Mouse (Mus musculus) forebrain, embryonic 11.5 days (tissue): ENCODE measurements around the gene Rin2. TPM values are rescaled to one million over a fixed set of nuclear protein-coding genes. Genes with fewer than 3 reads are reported as not detected.

Experiments
- ATAC-seq: fragments of 200-750 bp; cut with Nextera tagmentation; replicated peaks from 2 replicates; pipeline ENCODE4 v1.8.0; 2017; ENCODE audit warnings: moderate TSS enrichment; ENCODE audit not compliant: low FRiP score
- DNase-seq: peaks from one replicate; pipeline ENCODE4 v3.0.0-alpha.2; 2017; ENCODE audit warnings: low spot score
- H3K27ac ChIP-seq: fragments of 300-500 bp; sonication (generic); 2 replicates; pipeline ENCODE4 v1.5.1; 2014; ENCODE audit warnings: low read depth, low read length
- H3K27me3 ChIP-seq: fragments of 300-500 bp; sonication (generic); 2 replicates; pipeline ENCODE4 v1.6.1; 2014; ENCODE audit warnings: mild to moderate bottlenecking, low read length, mixed read lengths; ENCODE audit not compliant: control insufficient read depth, insufficient read depth
- H3K36me3 ChIP-seq: fragments of 300-500 bp; sonication (generic); 2 replicates; pipeline ENCODE4 v1.6.1; 2014; ENCODE audit warnings: mild to moderate bottlenecking, low read length, moderate library complexity, mixed read lengths; ENCODE audit not compliant: control insufficient read depth, insufficient read depth
- H3K4me1 ChIP-seq: fragments of 300-500 bp; sonication (generic); replicated peaks from 2 replicates; pipeline ENCODE4 v1.6.1; 2014; ENCODE audit warnings: low read length, mixed read lengths; ENCODE audit not compliant: control insufficient read depth, insufficient read depth
- H3K4me2 ChIP-seq: fragments of 300-500 bp; sonication (generic); 2 replicates; pipeline ENCODE4 v1.6.1; 2014; ENCODE audit warnings: low read depth, mild to moderate bottlenecking, low read length, moderate library complexity, mixed read lengths; ENCODE audit not compliant: severe bottlenecking
- H3K4me3 ChIP-seq: fragments of 300-500 bp; sonication (generic); 2 replicates; pipeline ENCODE4 v1.5.1; 2014; ENCODE audit warnings: low read depth, low read length
- H3K9ac ChIP-seq: fragments of 300-500 bp; sonication (generic); 2 replicates; pipeline ENCODE4 v1.6.1; 2014; ENCODE audit warnings: low read length
- H3K9me3 ChIP-seq: fragments of 300-500 bp; sonication (generic); 2 replicates; pipeline ENCODE4 v1.6.1; 2016; ENCODE audit warnings: low read length, mixed read lengths; ENCODE audit not compliant: control insufficient read depth
- WGBS: fragments of 180-500 bp; shearing (Covaris S2); extraction: QIAGEN DNeasy Blood & Tissue Kit; methylation state at CpG from one replicate; pipeline ENCODE4 v1.1.7; 2014; 5-methylcytosine and 5-hydroxymethylcytosine counted together
- polyA plus RNA-seq: library from polyadenylated mRNA; unstranded; fragments of >200 nt; fragmentation: Nextera tagmentation; extraction: Ambion mirVana; gene quantifications from 2 replicates; pipeline ENCODE4 v1.2.1, GENCODE M21; 2014

Gene Rin2
- polyA plus RNA-seq, 1 experiment from 2014 or later: 12.4 TPM

DNA sequence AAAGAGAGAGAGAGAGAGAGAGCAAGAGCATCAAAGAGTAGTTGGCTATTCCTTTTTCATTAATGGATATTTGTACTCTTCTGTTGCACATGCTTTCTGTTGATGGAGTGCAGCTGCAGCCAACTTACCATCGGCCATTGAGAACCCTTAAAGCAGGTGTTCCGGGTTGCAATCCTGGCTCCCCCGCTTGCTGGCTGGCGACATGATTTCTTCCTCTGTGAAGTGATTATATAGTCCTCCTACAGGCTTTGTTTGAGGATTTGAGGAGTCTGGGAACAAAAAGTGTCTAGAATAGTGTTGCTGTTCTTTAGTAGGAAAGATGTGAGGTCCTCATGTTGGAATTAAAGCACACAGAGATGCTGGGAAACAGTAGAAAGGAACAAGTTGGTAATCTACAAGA lies 196.3 kb downstream of the Rin2 start:
- Histone ChIP-seq H3K4me1 (no peaks in the 10 kb centered on the region), H3K27me3 (no peaks in the 10 kb centered on the region), H3K27ac (no peak overlapping the region), H3K4me2 (no peak overlapping the region), H3K9me3 (no peaks in the 10 kb centered on the region), H3K36me3 (no peaks in the 10 kb centered on the region), H3K4me3 (no peak overlapping the region), H3K9ac (no peak overlapping the region)
- ATAC-seq (no peak), DNase-seq (no peak)
- WGBS: 83% methylated on average over 4 of the region's 4 CpGs

- ATAC-seq: no peak
- 91% methylated on average over 1 of the region's 1 CpGs for WGBS
Measured at GRCm38 (mm10) chr2:145872099-145872498, 197.1 kb downstream of the Rin2 start.

DNA sequence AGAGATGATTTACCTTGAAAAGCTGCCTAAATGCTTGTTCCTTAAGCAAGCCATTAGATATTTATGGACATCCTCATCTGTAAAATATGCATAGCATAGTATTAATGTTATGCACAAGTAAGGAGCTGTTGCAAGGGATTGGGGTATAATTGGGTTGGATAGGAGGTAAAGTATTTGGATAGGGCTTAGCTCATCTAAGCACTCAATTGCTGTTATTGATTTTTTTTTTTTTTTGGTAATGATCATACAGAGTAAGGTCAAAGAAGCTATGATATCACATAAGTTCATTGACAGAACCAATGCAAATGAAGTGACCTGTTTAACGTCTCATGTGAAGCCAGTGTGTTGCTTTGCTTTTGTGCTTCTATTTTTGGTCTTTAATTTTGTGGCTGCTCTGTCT lies 198.9 kb downstream of the Rin2 start:
- Histone ChIP-seq H3K9me3 (no peaks in the 10 kb centered on the region), H3K36me3 (no peaks in the 10 kb centered on the region), H3K27ac (no peak overlapping the region), H3K4me1 (no peaks in the 10 kb centered on the region), H3K4me2 (no peak overlapping the region), H3K4me3 (no peak overlapping the region), H3K27me3 (no peaks in the 10 kb centered on the region), H3K9ac (no peak overlapping the region)
- 83% methylated on average over 1 of the region's 1 CpGs for WGBS
- no peak for DNase-seq
- ATAC-seq: no peak

More at GRCm38 (mm10) chr2:145872099-145872498, 197.1 kb downstream of the Rin2 start:
- Histone ChIP-seq H3K9me3 (no peaks in the 10 kb centered on the region), H3K9ac (no peak overlapping the region), H3K4me1 (no peaks in the 10 kb centered on the region), H3K36me3 (no peaks in the 10 kb centered on the region), H3K27me3 (no peaks in the 10 kb centered on the region), H3K4me2 (no peak overlapping the region), H3K27ac (no peak overlapping the region), H3K4me3 (no peak overlapping the region)
- no peak for DNase-seq

DNA sequence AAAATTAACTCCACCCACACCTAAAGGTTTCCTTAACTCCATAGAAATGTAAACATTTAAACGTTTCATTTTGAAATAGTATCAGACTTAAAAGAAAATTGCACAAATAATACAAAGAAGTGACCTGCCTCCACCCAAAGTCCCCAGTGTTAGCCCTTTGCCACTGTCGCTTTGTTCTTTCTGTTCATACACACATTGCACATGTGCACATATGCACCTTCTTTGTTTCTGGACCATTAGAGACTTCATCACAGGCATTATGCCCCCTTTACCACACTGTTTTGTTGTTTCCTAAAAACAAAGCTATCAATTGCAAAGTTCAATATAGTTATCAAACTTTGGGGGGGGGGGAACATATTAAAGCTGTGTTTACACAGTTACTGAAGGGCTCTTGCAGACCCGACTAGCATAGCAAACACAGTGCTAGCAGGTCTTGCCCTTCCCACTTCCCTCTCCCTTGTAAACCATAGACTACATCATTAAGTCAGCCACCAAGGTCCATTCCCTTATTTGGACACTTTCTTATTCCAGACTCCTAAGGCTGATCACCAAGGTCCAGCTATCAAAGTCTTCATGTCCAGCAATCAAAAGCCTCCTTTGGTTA lies 200.0 kb downstream of the Rin2 start:
- Histone ChIP-seq H3K27ac (no peak overlapping the region), H3K4me3 (no peak overlapping the region), H3K9me3 (no peaks in the 10 kb centered on the region), H3K36me3 (no peaks in the 10 kb centered on the region), H3K9ac (no peak overlapping the region), H3K27me3 (no peaks in the 10 kb centered on the region), H3K4me1 (no peaks in the 10 kb centered on the region), H3K4me2 (no peak overlapping the region)
- DNase-seq: no peak
- WGBS: 73% methylated on average over 3 of the region's 3 CpGs
- no peak for ATAC-seq

DNA sequence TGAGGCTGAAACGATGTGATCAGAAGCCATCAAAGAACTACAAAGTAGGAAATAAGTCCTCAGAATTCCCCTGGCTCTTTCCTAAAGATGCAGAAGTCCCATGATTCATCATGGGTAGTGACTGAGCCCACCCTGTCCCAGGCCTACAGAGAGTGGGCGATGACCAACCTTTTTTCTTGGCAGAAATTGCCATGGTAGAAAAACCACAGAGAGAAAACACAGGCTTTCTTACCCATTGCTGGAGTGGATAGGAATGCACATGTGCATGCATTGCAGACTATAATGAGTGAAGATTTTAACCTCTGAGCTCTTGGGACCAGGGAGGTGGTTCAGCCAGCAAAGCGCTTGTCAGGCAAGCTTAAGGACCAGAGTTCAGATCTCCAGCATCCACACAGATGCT lies 202.2 kb downstream of the Rin2 start:
- 92% methylated on average over 3 of the region's 3 CpGs for WGBS
- no peaks in the 10 kb centered on the region for H3K4me1 ChIP-seq

DNA sequence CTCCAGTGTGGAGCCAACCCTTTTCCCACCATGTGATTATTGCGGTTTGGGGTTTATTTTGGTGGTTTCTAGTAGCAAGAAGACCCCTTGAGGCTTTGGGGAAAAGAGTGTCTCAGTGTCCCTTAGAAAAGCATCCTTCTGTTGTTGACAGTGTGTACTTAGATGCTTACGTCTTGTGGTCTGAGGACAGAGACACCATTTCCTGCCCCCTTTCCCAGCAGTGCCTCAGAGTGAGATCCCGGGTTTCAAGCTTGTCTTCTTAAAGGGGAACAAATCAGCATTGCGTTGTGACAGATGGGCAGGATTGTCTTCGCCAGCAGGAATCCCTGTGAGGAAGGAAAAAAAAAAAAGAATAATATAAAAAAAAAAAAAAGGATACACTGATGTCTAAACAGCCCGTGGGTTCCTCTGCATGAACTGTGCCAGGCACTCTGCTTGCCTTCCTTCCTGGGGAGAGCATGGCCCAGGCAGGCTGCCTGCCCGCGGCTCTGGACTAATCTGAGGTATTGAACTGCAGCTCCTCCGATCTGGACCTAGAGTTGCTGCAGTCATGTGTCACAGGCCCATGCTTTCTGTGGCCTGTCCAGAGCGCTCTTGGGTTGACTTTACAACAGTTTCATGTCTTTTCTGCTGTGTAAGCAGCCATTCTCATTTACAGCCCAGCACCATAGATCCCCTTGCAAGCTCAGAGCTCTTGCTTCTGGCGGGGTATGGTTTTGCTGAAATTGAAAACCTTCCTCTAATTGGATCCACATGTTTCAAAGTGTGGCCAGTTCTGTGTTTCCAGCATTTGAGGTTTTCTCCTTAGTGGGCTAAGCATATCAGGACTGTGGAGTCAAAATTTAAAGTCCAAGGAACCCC lies 206.1 kb downstream of the Rin2 start:
- WGBS: 78% methylated on average over 11 of the region's 11 CpGs
- Histone ChIP-seq H3K36me3 (no peaks in the 10 kb centered on the region; the same call in 1 of the 2 replicates), H3K4me2 (no peak overlapping the region), H3K27ac (no peak overlapping the region), H3K9me3 (no peaks in the 10 kb centered on the region), H3K4me3 (no peak overlapping the region), H3K9ac (no peak overlapping the region), H3K4me1 (no peaks in the 10 kb centered on the region), H3K27me3 (no peaks in the 10 kb centered on the region)
- DNase-seq (no peak), ATAC-seq (no peak)

More for the DNA sequence above, 202.2 kb downstream of the Rin2 start:
- H3K36me3 ChIP-seq: no peaks in the 10 kb centered on the region; the same call in 1 of the 2 replicates
- no peak overlapping the region for H3K27ac ChIP-seq
- DNase-seq (no peak), ATAC-seq (no peak)
- H3K9me3 ChIP-seq: no peaks in the 10 kb centered on the region
- no peak overlapping the region for H3K4me2 ChIP-seq
- no peak overlapping the region for H3K9ac ChIP-seq
- no peak overlapping the region for H3K4me3 ChIP-seq
- H3K27me3 ChIP-seq: no peaks in the 10 kb centered on the region

- H3K36me3 ChIP-seq: no peaks in the 10 kb centered on the region; the same call in 1 of the 2 replicates
- H3K9me3 ChIP-seq: no peaks in the 10 kb centered on the region
- DNase-seq (no peak), ATAC-seq (no peak)
- no peak overlapping the region for H3K4me3 ChIP-seq
- H3K27ac ChIP-seq: no peak overlapping the region
- no peaks in the 10 kb centered on the region for H3K4me1 ChIP-seq
- no peak overlapping the region for H3K4me2 ChIP-seq
- no peaks in the 10 kb centered on the region for H3K27me3 ChIP-seq
- no peak overlapping the region for H3K9ac ChIP-seq
- 83% methylated on average over 5 of the region's 5 CpGs for WGBS
Measured at GRCm38 (mm10) chr2:145881932-145882331, 206.9 kb downstream of the Rin2 start.

DNA sequence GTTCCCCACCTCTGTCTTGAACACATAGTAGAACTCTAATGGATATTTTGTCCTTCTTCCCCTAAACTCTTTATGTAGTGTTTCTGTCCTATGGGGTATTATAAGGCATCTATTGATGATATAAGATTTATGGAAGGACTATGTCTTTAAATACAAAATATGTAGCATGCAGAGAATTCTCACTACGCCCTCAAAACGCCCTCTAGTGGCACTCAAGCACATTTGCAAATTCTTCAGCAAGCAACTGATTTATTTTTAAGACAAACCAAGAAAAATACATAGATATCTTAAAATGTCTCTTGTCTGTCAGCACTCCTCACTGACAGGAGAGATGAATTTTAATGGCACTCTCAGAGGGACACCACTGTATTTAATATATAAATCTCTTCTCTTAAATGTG lies 207.4 kb downstream of the Rin2 start:
- DNase-seq (no peak), ATAC-seq (no peak)
- Histone ChIP-seq H3K4me2 (no peak overlapping the region), H3K4me1 (no peaks in the 10 kb centered on the region), H3K9ac (no peak overlapping the region), H3K9me3 (no peaks in the 10 kb centered on the region), H3K27ac (no peak overlapping the region), H3K36me3 (no peaks in the 10 kb centered on the region; the same call in 1 of the 2 replicates), H3K4me3 (no peak overlapping the region), H3K27me3 (no peaks in the 10 kb centered on the region)
- 16% methylated on average over 2 of the region's 2 CpGs for WGBS
